Mouse (Mus musculus) right cerebral cortex, postnatal 36 days (tissue): ENCODE measurements at regions not wholly inside any gene's neighbourhood (a gene's known extent, or its start where the extent isn't known, plus 50 kb on each side); places are given as distances from the start of the nearest gene placed in this dataset.

Source experiments
- DNase-seq, 2 experiments: peaks; one replicate each; pipeline ENCODE4 v3.0.0; 2022; ENCODE audit warnings: low spot score in 2 of 2, mixed read lengths in 1 of 2

DNA sequence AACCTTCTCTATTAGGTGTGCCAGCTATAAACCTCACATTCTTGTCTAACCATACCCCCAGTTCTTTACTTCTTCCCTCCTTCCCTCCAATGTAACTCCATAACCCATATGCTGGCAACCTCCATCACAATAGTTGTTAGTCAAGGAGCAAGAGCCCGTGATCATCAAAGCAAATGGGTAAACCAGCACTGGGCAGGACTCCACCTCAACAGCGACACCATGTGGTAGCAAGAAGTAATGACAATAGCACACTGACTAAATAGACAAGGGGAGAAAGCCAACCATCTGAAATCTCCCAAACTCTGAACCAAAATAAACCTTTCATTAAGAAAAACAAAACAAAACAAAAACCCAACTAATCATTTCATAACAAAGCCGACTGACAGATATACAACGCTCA is 297.8 kb downstream of the Psat1 start:
- no peak for DNase-seq

DNA sequence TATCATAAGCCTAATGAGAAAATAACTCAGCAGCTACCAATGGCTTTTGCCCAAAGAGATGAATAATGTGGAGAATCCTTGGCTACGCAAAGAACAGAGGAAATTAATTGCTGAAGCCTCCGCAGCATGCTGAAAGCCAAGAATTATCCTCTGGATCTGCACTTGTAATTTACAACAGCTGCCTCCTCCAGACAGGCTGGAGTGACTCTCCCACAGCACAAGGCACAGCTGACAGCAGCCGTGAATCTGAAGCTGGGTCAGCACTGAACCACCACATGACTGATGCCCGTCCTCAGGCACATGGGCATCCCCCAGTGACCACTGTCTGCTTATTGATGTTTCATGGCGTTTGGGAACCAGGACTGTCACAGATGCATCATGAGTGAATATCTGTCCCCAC is 299.8 kb downstream of the Psat1 start:
- DNase-seq, result peak in 1 of 2 experiments; percentile 11

DNA sequence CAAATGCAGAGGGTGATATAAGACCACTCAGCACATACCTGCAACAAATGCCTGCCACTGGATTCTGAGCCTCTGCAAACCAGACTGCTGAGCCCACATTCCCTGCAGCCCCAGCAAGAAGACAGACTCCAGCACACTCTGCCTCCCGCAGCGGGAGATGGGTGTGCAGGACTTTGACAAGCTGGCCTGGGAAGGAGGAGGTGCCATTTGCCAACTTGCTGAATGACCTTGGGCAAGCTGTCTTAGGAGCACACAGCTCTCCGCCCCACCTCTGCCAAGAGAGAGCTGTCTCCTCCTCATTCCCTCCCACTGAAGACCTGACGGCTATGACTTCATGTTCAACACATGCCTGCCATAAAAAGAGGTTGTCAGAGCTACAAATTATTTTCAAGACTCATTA is 302.4 kb downstream of the Psat1 start:
- DNase-seq, result peak in 1 of 2 experiments; percentile 41

- peak; percentile 31 to 45 for DNase-seq
Observed at GRCm38 (mm10) chr19:15617233-15617915, 329.8 kb downstream of the Psat1 start.

- DNase-seq, result peak in 1 of 2 experiments; percentile 14
Observed at GRCm38 (mm10) chr19:15614648-15615561, 332.2 kb downstream of the Psat1 start.

GRCm38 (mm10) chr19:15611137-15611758 is 335.9 kb downstream of the Psat1 start:
- DNase-seq, result no peak

DNA sequence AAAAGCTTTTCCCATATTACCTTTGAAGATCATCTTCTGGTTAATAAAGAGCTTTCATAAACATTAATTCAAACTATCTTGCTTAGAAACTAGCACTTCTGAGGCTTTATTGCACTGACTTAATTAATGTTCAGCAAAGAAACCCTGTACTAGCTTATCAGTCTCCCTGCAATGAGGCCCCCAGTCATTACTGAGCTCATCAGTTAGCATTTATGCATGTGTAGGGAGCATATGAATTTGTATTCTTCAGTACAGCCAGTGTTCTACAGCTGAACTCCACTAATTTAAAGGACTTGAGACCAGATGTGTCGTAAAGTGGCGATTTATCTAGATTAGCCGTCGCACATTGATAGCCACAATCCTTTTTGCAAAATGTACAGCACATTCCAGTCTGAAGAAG is 340.7 kb downstream of the Psat1 start:
- no peak for DNase-seq

GRCm38 (mm10) chr19:15592821-15593220 is 354.3 kb downstream of the Psat1 start:
- DNase-seq, result no peak

DNA sequence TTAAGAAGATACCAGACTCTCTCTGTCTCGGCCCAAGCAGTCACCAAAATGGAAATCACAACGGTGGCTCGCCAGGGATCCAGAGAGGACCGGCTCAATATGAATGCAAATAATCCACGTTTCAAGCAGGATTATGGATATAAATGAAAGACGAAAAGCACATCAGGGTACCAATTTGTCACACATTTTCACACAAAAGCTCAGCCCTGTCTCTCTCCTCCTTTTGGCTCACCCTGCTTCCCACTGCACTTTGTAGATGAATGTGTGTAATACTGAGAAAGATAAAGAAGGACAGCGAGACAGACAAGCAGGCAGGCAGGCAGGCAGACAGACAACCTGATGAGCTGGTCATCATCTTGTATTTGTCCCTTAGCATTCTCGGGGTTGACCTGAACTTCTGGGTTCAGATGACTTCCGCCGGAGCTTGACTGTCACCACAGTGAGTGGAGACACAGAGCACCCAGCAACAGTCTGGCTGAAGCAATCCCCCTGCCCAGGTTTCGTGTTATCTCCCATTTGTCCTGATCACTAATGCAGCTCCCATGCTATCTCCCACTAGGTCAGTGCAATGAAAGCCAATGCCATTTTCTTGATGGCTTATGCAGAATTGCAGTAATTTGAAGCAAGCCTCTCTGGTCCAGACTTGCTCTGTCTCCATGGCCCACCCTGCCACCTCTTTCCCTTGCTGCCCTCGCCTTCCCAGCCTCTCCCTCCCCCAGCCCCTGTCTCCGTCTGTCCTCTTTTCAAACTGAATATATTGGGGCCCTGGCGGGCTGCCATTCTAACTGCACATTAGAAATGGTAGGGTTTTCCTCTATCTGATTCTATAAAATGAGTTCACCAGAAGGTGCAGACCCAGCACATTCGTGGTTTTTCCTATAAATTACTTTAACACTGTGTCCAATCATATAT is 363.1 kb downstream of the Psat1 start:
- DNase-seq, result no peak

DNA sequence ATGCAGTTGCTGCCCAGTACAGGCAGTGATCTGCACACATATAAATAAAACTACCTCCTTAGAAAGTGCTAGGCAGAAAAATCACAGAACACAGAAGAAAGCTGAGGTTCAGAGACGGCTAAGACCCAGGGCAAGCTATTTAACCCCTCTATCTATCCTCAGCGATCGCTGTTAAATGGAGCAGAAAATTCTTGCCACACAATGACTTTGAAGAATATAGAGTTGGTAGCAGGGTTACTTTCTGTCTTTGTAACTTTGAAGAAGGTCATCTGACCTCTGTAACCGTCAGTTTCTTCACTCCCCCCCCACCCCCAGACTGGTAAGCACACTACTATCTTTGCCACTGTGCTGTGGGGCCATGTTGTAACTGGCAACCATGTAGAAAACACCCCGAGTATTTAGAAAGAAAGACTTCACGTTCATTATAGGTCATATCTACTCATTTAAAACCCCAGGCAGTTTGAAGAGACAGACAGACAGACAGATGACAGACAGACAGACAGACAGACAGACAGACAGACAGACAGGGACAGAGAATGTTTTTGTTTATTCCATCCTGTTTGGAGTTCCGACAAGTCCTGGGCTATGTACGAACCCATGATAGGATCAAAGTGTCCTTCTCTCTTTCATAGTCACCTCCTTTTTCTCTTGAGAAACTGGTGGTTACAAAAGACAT is 363.9 kb downstream of the Psat1 start:
- DNase-seq, result no peak

DNA sequence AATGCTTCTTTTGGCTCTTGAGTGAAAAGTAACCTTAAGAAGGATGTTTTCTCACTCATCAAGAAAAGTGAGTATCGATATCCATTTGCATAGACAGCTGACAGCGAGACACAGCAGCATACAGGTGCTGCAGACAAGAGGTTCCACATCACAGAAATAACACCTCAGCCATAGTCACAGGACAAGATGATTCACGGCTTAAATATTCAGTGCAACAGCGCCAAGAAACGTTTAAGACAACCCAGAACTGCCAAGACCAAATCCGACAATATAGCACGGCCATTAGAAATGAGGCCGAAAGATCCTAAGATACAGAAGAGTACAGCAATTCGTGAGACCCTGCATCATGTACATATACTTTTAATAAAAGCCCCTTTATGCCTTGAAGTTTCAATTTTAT is 375.9 kb downstream of the Psat1 start:
- DNase-seq, result no peak

GRCm38 (mm10) chr19:15561511-15561910 is 385.6 kb downstream of the Psat1 start:
- no peak for DNase-seq

DNA sequence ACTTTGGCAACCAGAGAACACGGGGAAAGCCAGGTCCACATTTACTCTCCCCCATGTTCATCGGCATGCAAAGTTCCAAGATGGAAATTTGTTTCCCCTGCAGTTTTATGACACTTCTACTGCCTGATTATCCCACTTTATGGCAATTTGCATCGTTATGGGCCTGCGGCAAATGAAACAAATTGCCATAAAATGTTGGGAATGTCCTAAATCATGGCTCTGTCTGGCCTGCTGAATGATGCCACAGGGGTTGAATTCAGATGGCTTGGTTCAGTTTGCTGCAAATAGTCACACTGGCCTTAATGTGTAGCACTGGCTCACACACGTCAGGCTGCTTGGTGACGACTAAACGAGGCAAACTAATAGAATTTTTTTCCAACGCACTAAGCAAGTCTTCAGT is 393.2 kb downstream of the Psat1 start:
- no peak for DNase-seq

- no peak for DNase-seq
Observed at GRCm38 (mm10) chr19:15517853-15518252, 429.3 kb downstream of the Psat1 start.

- DNase-seq, result peak; percentile 24 to 34
Observed at GRCm38 (mm10) chr19:15516566-15517305, 430.4 kb downstream of the Psat1 start.

- no peak for DNase-seq
Observed at GRCm38 (mm10) chr19:15513197-15513596, 433.9 kb downstream of the Psat1 start.

GRCm38 (mm10) chr19:15510395-15510794 is 436.7 kb downstream of the Psat1 start:
- no peak for DNase-seq

GRCm38 (mm10) chr19:15502985-15503354 is 444.2 kb downstream of the Psat1 start:
- no peak for DNase-seq

DNA sequence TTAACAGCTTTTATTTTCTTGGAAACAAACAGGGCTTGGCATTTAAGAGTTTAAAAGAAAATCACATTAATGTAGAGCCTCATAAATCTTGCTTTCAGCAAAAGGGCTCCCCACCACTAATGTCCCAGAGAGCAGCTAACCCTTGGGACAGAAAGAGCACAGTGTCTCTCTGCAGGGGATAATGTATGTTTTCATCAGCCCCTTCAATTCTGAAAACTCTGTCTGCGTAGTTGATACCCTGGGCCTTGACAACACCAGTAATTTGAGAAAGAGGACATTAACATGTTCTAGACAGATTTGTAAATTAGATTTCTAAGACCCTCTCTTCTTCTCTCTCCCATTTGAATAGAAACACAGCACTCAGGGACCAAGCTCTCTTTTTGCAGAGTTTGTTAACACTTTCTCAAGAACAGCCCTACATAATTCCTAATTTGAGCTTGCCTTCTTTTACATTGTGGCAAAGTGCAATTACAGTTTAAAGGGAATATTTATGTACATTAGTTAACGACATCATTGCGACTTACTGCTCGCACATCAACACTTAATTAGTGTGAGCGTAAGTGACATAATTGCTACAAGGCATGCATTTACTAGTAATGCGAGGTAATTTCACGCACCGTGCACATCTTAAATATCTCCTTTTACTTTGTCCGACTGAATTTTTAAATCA is 444.7 kb downstream of the Psat1 start:
- DNase-seq, result no peak

GRCm38 (mm10) chr19:15495532-15495931 is 451.6 kb downstream of the Psat1 start:
- DNase-seq, result no peak
